Mouse (Mus musculus): Measurements from ENCODE around the gene Hist3h2ba. TPM values are rescaled to one million over a fixed set of nuclear protein-coding genes. Genes with fewer than 3 reads are reported as not detected.

The Hist3h2ba gene
- total RNA-seq (2021): 1 to 10 TPM; 1.1 to 1.2 TPM
- long read RNA-seq, experiment 1: 0 reads
- long read RNA-seq, experiment 2: 0 reads

GRCm38 (mm10) chr11:58948542-58949479 lies at the start of gene Hist3h2ba:
TSS of gene Hist3h2ba (plus strand) at chr11:58948920.
- DNase-seq: no peak

GRCm38 (mm10) chr11:58901080-58901479 lies 47.6 kb upstream of the Hist3h2ba start:
- DNase-seq: no peak

- peak; percentile 97 for DNase-seq
Measured at GRCm38 (mm10) chr11:58903511-58904409, 45.0 kb upstream of the Hist3h2ba start, which contains the start of gene Zfp39. TSS of gene Zfp39 (minus strand) at chr11:58904225.

GRCm38 (mm10) chr11:58904410-58904718 lies 44.4 kb upstream of the Hist3h2ba start:
- no peak for DNase-seq

GRCm38 (mm10) chr11:58904838-58905237 lies 43.9 kb upstream of the Hist3h2ba start:
- no peak for DNase-seq

GRCm38 (mm10) chr11:58913776-58914175 lies 34.9 kb upstream of the Hist3h2ba start:
- DNase-seq: no peak

GRCm38 (mm10) chr11:58914461-58915028 lies 34.2 kb upstream of the Hist3h2ba start:
- no peak for DNase-seq

GRCm38 (mm10) chr11:58916879-58917744 lies 31.6 kb upstream of the Hist3h2ba start:
- no peak for DNase-seq

GRCm38 (mm10) chr11:58917745-58918366 lies 30.9 kb upstream of the Hist3h2ba start, which contains the start of gene Btnl10:
TSS of gene Btnl10 (plus strand) at chr11:58917908.
- DNase-seq: no peak

- DNase-seq: no peak
Measured at GRCm38 (mm10) chr11:58918759-58919158, 30.0 kb upstream of the Hist3h2ba start.

GRCm38 (mm10) chr11:58922420-58922819 lies 26.3 kb upstream of the Hist3h2ba start:
- DNase-seq: no peak

GRCm38 (mm10) chr11:58926651-58927050 lies 22.1 kb upstream of the Hist3h2ba start:
- no peak for DNase-seq

- DNase-seq: no peak
Measured at GRCm38 (mm10) chr11:58927053-58927452, 21.7 kb upstream of the Hist3h2ba start.

GRCm38 (mm10) chr11:58927790-58928651 lies 20.7 kb upstream of the Hist3h2ba start:
- DNase-seq: peak; percentile 40

- no peak for DNase-seq
Measured at GRCm38 (mm10) chr11:58929055-58929454, 19.7 kb upstream of the Hist3h2ba start.

GRCm38 (mm10) chr11:58929641-58930040 lies 19.1 kb upstream of the Hist3h2ba start:
- DNase-seq: no peak

- DNase-seq: no peak
Measured at GRCm38 (mm10) chr11:58930254-58930653, 18.5 kb upstream of the Hist3h2ba start.

GRCm38 (mm10) chr11:58931576-58931975 lies 17.1 kb upstream of the Hist3h2ba start:
- no peak for DNase-seq

GRCm38 (mm10) chr11:58937909-58938308 lies 10.8 kb upstream of the Hist3h2ba start:
- DNase-seq: no peak

Measured in gastrocnemius, postnatal 25 days (tissue).